9 mouse cellular contexts compared by ENCODE assay signal in genomic region chr5:22345894-22346635, GRCm38 (mm10). TPM values are rescaled to one million over a fixed set of nuclear protein-coding genes. Genes with fewer than 3 reads are reported as not detected.
DNase-seq lines count a peak whose midpoint lies in the region; ATAC-seq and TF ChIP-seq lines count a peak whose summit lies in the region.
"Had no signal": no experiment of that assay in that cellular context is flagged by ENCODE, and none has a peak within 500 bp of the region (broad histone marks: within the 10 kb centered on the region; RNA-seq: fewer than 3 reads in every experiment).

No protein-coding gene starts in this region.

- H3K27me3 ChIP-seq in forebrain, embryonic 12.5 days = peaks cover 58% of the 10 kb centered on the region
- H3K27me3 ChIP-seq in forebrain, embryonic 11.5 days (ENCODE audit: control insufficient read depth, insufficient read depth, low read length) = peaks cover 43% of the 10 kb centered on the region
- H3K27me3 ChIP-seq in forebrain, embryonic 14.5 days (replicated peaks; ENCODE audit: control insufficient read depth, insufficient read depth, low read length) = peaks cover 31% of the 10 kb centered on the region
- peaks cover 44% of the 10 kb centered on the region for H3K27me3 ChIP-seq in liver, embryonic 14.5 days (ENCODE audit: control insufficient read depth, insufficient read depth, low read length)

- peaks cover 25% of the 10 kb centered on the region for H3K4me1 ChIP-seq in forebrain, embryonic 12.5 days
- H3K4me1 ChIP-seq in forebrain, embryonic 11.5 days (replicated peaks; ENCODE audit: control insufficient read depth, insufficient read depth, low read length) = peaks cover 4% of the 10 kb centered on the region
- H3K4me1 ChIP-seq in bone marrow, adult 2 months (ENCODE audit: control insufficient read depth, insufficient read depth, low read length) = no peaks in the 10 kb centered on the region; the same call in 1 of the 2 replicates
- peaks cover 3% of the 10 kb centered on the region for H3K4me1 ChIP-seq in forebrain, embryonic 14.5 days (ENCODE audit: control insufficient read depth, insufficient read depth, low read length)
- H3K4me1 ChIP-seq in liver, embryonic 14.5 days (replicated peaks; ENCODE audit: control insufficient read depth in 2 of 2, insufficient read depth in 2 of 2, low read length in 1 of 2) = peaks cover 52 to 53% of the 10 kb centered on the region in 2 experiments

- TF ChIP-seq POLR2A in bone marrow, adult 2 months (IDR thresholded peaks at IDR 0.05; ENCODE audit: borderline replicate concordance, control insufficient read depth, low read depth, low read length) = peak; percentile 32; the same call in 1 of the 2 replicates

- H3K9me3 ChIP-seq in forebrain, embryonic 12.5 days = no peaks in the 10 kb centered on the region
- H3K9me3 ChIP-seq in forebrain, embryonic 11.5 days (ENCODE audit: control insufficient read depth, low read length) = no peaks in the 10 kb centered on the region
- H3K9me3 ChIP-seq in forebrain, embryonic 14.5 days (replicated peaks; ENCODE audit: control insufficient read depth, low read length) = no peaks in the 10 kb centered on the region
- H3K9me3 ChIP-seq in liver, embryonic 14.5 days (ENCODE audit: control insufficient read depth, low read length) = no peaks in the 10 kb centered on the region

- no peak overlapping the region for H3K9ac ChIP-seq in forebrain, embryonic 12.5 days
- no peak overlapping the region for H3K9ac ChIP-seq in forebrain, embryonic 11.5 days (ENCODE audit: low read length)
- no peak overlapping the region for H3K9ac ChIP-seq in forebrain, embryonic 14.5 days (ENCODE audit: low read length)
- peak overlapping the region; percentile 85 for H3K9ac ChIP-seq in liver, embryonic 14.5 days (replicated peaks)

- H3K27ac ChIP-seq in forebrain, embryonic 12.5 days = no peak overlapping the region
- H3K27ac ChIP-seq in forebrain, embryonic 11.5 days (ENCODE audit: low read depth, low read length) = no peak overlapping the region
- no peak overlapping the region; the same call in 1 of the 2 replicates for H3K27ac ChIP-seq in bone marrow, adult 2 months (ENCODE audit: control insufficient read depth, insufficient read depth, low read depth, low read length, poor library complexity)
- H3K27ac ChIP-seq in forebrain, embryonic 14.5 days (ENCODE audit: low read depth, low read length) = no peak overlapping the region
- H3K27ac ChIP-seq in liver, embryonic 14.5 days = peak overlapping the region; percentile 97

- intact Hi-C loops in left cerebral cortex, postnatal 25 days (cut with DNase I) = no loop called here

- no peak for TF ChIP-seq EP300 in liver, embryonic 14.5 days (IDR thresholded peaks at IDR 0.05; ENCODE audit: low read depth)

- TF ChIP-seq CTCF in bone marrow, adult 2 months (IDR thresholded peaks at IDR 0.05; ENCODE audit: control insufficient read depth, insufficient read depth, low read length) = no peak
- no peak for TF ChIP-seq CTCF in liver, embryonic 14.5 days (IDR thresholded peaks at IDR 0.05; ENCODE audit: low read depth)

- no peak for ATAC-seq in forebrain, embryonic 12.5 days (ENCODE audit: low FRiP score)
- no peak for ATAC-seq in forebrain, embryonic 11.5 days (replicated peaks; ENCODE audit: low FRiP score)
- no peak for ATAC-seq in forebrain, embryonic 14.5 days
- no peak for ATAC-seq in liver, embryonic 14.5 days (ENCODE audit: insufficient read depth)

- DNase-seq in forebrain, embryonic 11.5 days (ENCODE audit: low spot score) = no peak
- DNase-seq in forebrain, embryonic 14.5 days (ENCODE audit: low spot score) = peak; percentile 28
- no peak for DNase-seq in liver, embryonic 14.5 days (ENCODE audit: low read depth in 3 of 3, low spot score in 3 of 3)
- no peak for DNase-seq in Muller cell, postnatal 12 days (ENCODE audit: inconsistent ontology term)
- no peak for DNase-seq in urinary bladder, adult 2 months (ENCODE audit: low spot score)
- DNase-seq in left cerebral cortex, postnatal 25 days (ENCODE audit: low spot score in 2 of 2) = no peak
- DNase-seq: heart, adult 18-20 months had no signal

- peak overlapping the region; percentile 93 for H3K4me2 ChIP-seq in forebrain, embryonic 12.5 days
- H3K4me2 ChIP-seq in forebrain, embryonic 11.5 days (ENCODE audit: low read depth, low read length, severe bottlenecking) = no peak overlapping the region; the same call in 1 of the 2 replicates
- H3K4me2 ChIP-seq in forebrain, embryonic 14.5 days (ENCODE audit: low read length) = peak overlapping the region; percentile 88
- peak overlapping the region; percentile 80 for H3K4me2 ChIP-seq in liver, embryonic 14.5 days (ENCODE audit: low read depth)

- H3K36me3 ChIP-seq in forebrain, embryonic 12.5 days (replicated peaks) = no peaks in the 10 kb centered on the region
- H3K36me3 ChIP-seq in forebrain, embryonic 11.5 days (ENCODE audit: control insufficient read depth, insufficient read depth, low read length) = no peaks in the 10 kb centered on the region
- H3K36me3 ChIP-seq in forebrain, embryonic 14.5 days (ENCODE audit: control insufficient read depth, insufficient read depth, low read length) = no peaks in the 10 kb centered on the region
- no peaks in the 10 kb centered on the region for H3K36me3 ChIP-seq in liver, embryonic 14.5 days (replicated peaks; ENCODE audit: control insufficient read depth, insufficient read depth, low read depth)

- H3K4me3 ChIP-seq in forebrain, embryonic 12.5 days (replicated peaks) = peak overlapping the region; percentile 62; the same call in 1 of the 2 replicates
- H3K4me3 ChIP-seq in forebrain, embryonic 11.5 days (ENCODE audit: low read depth, low read length) = no peak overlapping the region
- no peak overlapping the region for H3K4me3 ChIP-seq in bone marrow, adult 2 months (replicated peaks; ENCODE audit: control insufficient read depth, low read depth, low read length)
- H3K4me3 ChIP-seq in forebrain, embryonic 14.5 days (ENCODE audit: low read depth, low read length) = no peak overlapping the region
- H3K4me3 ChIP-seq in liver, embryonic 14.5 days (ENCODE audit: insufficient read depth in 1 of 2, low read depth in 2 of 2, low read length in 2 of 2) = peak overlapping the region; percentile 2 to 67

- WGBS in forebrain, embryonic 12.5 days = 36% methylated on average over 14 of the region's 14 CpGs
- 34% methylated on average over 14 of the region's 14 CpGs for WGBS in forebrain, embryonic 11.5 days
- 35% methylated on average over 14 of the region's 14 CpGs for WGBS in bone marrow, adult 2 months
- 37% methylated on average over 14 of the region's 14 CpGs for WGBS in forebrain, embryonic 14.5 days
- WGBS in liver, embryonic 14.5 days (ENCODE audit: insufficient replicate concordance) = 37% methylated on average over 14 of the region's 14 CpGs

RNA-seq across cellular contexts. Expression of gene Reln, which starts 1.6 kb away (rescaled TPM):
- polyA plus RNA-seq in forebrain, embryonic 12.5 days (2016; fragmentation: Nextera tagmentation; extraction: Ambion mirVana) = 24.8 and 26.9 TPM in 2 replicates
- 13.8 and 15.1 TPM in 2 replicates for polyA plus RNA-seq in forebrain, embryonic 11.5 days (2014; fragmentation: Nextera tagmentation; extraction: Ambion mirVana)
- 5.7 and 8.9 TPM in 2 replicates for polyA plus RNA-seq in bone marrow, adult 2 months (2011; ENCODE audit: insufficient read depth, insufficient read length, low replicate concordance, missing spikeins)
- 55.4 and 61.7 TPM in 2 replicates for polyA plus RNA-seq in forebrain, embryonic 14.5 days (2014; fragmentation: Nextera tagmentation; extraction: Ambion mirVana)
- polyA plus RNA-seq in liver, embryonic 14.5 days (2012; rRNA removed) = 25.4 and 38.7 TPM in 2 replicates
- 25.7 and 27.4 TPM in 2 replicates for polyA plus RNA-seq in liver, embryonic 14.5 days (2014; fragmentation: Nextera tagmentation; extraction: Ambion mirVana)
- 12.8 and 13.0 TPM in 2 replicates for polyA plus RNA-seq in urinary bladder, adult 2 months (2012; rRNA removed)
- total RNA-seq in left cerebral cortex, postnatal 25 days (2021) = 10 to 100 TPM; 77.3 to 78.9 TPM

Comparison
In these comparisons a context has a peak if more than half of its experiments do, and no peak if none do; other contexts are left out.
1. H3K4me3 ChIP-seq: peak in forebrain, embryonic 12.5 days (single experiment) and liver, embryonic 14.5 days (2 of 2); none in forebrain, embryonic 11.5 days (single experiment), bone marrow, adult 2 months (single experiment) and forebrain, embryonic 14.5 days (single experiment).